Mouse (Mus musculus) inflammation-experienced regulatory T-cells, adult 6 months (primary cell): ENCODE measurements around the gene Fbxo41. TPM values are rescaled to one million over a fixed set of nuclear protein-coding genes. Genes with fewer than 3 reads are reported as not detected.
A peak's percentile ranks its signal among the peaks of the same experiment; 100 is the strongest.
"Not testable (repeated sequence)": the region's sequence is repeated elsewhere in the genome, so short reads cannot be mapped to it uniquely, and the experiment has no call there.

Source experiments
- ATAC-seq: one replicate; pipeline ENCODE4 v1.8.0; 2017
- polyA plus RNA-seq, 3 experiments: library from polyadenylated mRNA; unstranded; fragments of 100-300 nt; shearing (Covaris generic); gene quantifications; one replicate each; pipeline ENCODE4 v1.2.1; 2017

Gene Fbxo41
- polyA plus RNA-seq, 3 experiments from 2014 or later = 0.11 to 0.38 TPM; not detected in 1

GRCm38 (mm10) chr6:85490252-85490651, 12.5 kb downstream of the Fbxo41 start:
- ATAC-seq = no peak

GRCm38 (mm10) chr6:85489717-85490116, 13.1 kb downstream of the Fbxo41 start:
- ATAC-seq = no peak

DNA sequence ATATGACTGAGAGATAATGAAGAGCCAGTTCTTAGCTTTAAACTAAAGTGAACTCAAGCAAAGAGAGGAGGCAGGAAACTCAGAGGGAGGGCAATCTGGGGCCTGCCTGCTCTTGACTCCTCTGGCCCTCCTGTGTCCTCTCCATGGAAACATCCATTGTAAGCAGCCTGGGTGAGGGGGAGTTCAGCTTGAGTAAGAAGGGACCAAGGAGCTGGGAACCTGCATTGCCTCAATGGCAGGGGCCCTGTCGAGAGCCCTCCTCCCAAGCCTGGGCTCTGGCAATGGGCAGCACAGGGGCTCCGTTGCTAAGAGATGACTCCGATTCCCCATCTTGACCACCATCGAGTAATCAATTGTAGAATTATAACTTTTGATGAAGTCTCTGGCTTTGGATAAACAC, 14.3 kb downstream of the Fbxo41 start:
- ATAC-seq = no peak

DNA sequence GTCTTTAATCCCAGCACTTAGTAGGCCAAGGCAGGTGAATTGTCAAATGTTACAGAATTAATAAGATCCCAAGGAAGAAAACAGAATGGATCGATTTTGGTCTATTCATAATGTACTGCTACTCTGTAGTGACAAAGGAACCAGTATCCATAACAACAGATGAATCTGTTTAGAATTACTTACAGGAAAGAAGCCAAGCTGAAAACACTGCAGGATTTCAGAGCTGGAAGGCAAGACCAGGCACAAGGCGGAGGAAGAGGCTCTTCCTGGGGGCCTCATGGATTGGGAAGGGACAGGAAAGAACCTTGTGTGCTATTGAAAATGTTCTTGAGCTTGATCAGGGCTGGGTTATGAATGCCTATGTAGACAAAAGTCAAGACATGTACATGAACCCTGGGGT, 17.1 kb downstream of the Fbxo41 start:
- ATAC-seq = no peak

DNA sequence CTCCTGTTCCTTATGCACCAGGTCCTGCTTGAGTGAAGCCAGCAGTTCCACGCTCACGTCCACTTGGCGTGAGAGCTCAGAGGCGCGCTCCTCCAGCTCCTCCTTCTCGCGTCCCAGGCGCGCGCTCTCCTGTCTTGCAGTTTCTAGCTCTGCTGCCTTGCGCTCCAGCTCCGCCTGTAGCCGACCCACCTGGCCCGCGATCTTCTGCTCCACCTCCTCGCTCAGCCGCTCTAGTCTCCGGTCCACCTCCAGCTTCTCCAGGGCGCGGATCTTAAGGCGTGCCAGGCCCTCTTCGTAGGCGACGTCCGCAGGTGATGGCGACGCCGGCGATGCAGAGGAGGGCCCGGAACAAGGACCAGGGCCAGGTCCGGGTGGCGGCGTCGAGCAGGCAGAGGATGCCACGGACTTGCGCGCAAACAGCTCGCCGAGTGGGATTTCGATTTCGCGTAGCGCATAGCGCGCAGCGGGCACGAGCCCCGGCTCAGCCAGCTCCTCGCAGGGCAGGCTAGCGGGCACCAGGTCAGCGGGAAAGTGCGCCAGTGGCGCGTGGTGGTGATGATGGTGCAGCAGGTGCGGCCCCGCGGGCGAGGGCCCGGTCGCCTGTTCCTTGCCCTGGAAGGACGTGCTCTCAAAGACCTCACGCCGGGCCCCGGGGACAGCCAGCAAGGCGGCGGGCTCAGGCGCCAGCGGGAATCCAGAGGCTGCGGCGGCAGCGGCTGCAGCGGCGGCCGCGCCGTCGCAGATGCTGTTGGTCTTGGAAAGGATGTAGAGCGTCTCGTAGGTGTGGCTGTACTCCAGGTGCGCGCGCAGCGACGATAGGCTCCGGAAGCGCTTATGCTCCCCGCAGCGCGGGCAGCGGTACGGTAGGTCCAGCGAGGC, 18.7 kb downstream of the Fbxo41 start:
- peak; percentile 61 for ATAC-seq

DNA sequence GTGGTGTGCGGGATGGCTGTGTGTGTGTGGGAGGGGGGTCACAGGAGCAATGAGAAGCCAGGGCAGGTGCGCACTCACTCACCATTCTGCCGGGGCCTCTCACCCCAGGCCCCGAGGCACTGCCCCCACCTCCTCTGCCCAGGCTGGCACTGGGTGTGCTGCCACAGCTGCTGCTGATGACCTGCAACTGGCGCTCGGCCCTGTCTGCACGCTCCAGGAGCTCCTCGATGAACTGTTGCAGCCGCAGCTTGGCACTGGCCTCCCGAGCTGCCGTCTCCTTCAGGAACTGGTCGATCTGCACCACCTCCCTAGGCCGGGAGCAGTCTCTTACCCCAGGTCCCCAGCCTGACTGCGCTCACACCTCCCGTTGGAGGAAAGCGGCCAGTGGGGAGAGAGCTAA, 22.1 kb downstream of the Fbxo41 start:
- ATAC-seq = no peak

DNA sequence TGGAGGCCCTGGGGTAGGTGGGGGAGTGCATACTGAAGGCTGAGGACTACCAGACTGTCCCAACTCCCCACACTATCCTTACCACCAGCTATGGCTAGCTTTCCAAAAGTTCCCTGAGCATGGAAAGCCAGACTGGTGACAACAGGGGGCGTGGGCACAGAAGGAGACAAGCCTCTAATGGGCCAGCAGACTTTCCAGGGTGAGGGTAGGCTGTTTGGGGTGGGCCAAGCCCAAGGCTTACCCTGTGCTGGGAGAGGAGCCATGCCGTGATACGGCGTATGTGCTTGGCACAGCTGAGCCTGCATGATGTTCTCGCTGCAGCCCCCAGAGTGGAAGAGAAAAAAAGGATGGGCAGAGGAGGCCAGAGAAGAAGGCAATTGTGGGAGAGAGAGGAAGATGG, 22.8 kb downstream of the Fbxo41 start:
- no peak for ATAC-seq

DNA sequence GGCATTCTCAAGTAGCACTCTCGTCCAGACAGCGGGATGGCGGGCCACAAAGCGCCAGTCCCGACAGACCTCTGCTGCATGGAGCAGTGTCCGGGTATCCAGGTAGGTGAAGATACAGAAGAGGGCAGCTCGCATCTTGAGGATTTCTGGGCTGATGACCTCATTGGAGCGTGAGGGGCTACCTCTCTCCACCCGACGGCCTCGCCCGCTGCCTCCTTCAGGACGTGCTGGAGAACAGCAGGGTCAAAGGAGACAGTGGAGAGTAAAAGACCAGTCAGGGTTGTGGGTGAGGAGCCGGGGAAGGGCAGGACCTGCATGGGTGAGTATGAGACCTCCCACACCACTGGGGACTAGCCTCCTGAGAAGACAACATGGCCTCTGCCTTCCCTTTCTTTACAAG, 24.4 kb downstream of the Fbxo41 start:
- no peak for ATAC-seq

DNA sequence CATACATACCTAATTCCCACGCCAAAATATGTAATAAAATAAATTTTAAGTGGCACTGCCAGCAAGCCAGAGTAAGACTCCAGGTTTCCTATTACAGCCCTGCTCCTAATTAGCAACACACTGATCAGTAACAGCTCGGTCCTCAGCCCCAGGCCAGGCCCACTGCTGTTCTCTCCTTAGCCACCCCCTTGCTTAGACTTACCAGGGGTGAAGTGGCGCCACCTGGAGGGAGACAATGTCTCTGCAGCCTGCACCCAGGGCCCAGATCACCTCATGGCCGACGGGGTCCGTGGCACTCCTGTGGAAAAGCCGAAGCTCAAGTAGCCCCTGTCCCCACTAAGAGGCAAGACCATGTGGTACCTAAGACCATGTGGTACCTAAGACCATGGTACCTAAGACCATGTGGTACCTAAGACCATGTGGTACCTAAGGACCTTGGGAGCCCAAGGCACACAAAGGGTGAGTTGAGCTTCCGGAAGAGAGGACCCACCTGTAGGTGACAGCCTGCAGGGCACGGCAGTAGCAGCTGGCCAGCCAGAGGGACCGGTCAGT, 25.4 kb downstream of the Fbxo41 start:
- ATAC-seq = no peak

DNA sequence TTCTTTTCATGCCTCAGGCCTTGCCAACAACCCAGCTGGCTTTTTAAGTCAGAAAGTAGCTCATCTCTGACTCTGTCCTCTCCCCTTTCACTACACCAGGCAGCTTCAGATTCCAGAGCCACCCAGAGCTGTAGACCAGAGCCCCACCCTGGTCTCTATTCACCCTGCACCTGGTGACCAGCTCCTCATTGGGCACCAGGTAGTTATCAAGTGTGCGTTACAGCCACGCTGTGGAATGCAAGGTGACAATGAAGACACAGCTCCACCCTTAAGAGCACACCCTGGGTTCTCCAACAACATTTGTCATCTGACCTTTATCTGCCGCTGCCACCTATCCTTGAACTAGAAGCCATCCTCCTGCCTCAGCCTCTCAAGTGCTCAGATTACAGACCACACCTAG, 27.2 kb downstream of the Fbxo41 start:
- ATAC-seq = no peak

GRCm38 (mm10) chr6:85472542-85472941, 30.3 kb downstream of the Fbxo41 start:
- ATAC-seq = no peak

DNA sequence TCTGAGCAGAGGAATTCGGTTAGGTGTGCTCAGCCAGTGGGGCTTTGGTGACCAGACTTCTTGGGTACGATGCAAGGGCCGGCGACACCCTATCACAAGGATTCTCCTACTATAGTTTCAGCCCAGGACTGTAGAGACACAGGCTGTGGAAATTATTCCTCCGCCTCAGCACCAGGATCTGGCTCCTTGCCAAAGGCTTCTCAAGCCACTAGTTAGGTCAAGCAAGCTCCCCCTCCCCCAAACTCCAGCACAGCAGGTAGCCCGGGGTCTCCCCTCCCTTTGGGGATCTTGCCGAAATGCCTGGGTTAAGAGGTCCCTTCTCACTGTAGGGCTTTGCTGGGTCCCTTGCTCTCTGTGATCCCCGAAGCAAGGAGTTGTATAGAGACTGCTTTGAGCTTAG, 30.8 kb downstream of the Fbxo41 start:
- no peak for ATAC-seq

DNA sequence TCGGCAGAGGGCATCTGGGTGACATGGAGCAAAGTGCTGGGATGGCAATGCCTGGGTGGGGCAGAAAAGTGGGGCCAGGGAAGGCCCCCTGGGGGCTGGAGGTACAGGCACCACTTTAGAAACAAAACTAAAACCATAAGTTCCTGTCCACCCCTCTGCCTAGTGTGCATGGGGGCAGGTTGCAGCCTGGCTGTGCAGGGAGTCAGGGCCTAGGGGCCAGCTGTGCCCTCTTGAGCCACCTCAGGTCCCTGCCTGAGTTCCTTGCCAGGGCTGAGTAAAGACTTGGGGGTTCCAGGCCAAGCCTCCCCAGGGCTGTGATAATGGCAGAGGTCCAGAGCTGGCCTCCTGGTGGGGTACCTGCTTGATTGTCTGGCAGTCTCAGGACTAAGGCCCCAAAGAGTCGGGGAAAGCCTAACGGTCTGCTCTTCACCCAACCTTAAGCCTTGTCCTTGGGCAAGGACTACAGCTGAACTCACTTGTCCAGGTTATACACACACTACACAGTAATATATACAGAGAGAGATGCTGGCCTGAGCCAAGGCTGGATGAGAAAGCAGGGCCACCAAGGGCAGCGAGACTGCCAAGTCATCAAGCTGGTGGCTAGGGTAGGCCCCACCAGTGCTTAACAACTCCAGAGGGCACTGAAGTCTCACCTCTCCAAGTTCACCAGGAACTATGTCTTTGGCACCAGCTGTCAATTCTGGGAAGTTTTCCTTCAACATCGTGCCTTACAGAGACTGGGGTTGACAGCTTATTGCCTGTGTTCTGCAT, 32.9 kb downstream of the Fbxo41 start:
- ATAC-seq = no peak

DNA sequence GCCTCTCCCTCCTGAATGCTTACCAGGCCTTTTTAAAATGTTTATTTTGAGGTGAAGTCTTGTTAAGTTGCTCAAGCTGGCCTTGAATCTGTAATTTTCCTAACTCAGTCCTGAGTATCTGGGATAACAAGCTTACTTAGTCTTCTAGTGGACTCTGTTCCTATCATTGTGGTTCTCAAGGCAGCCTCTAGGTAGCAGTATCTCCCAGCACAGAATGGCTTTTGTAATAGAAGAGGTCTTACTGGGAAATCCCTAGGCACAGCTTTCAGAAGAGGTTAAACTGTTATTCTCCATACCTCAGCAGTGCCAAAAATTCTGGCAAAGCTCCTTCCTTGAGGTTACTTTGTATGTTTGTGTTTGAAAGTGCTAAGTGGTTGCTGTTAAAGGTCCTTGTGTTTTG, 37.4 kb downstream of the Fbxo41 start:
- no peak for ATAC-seq

DNA sequence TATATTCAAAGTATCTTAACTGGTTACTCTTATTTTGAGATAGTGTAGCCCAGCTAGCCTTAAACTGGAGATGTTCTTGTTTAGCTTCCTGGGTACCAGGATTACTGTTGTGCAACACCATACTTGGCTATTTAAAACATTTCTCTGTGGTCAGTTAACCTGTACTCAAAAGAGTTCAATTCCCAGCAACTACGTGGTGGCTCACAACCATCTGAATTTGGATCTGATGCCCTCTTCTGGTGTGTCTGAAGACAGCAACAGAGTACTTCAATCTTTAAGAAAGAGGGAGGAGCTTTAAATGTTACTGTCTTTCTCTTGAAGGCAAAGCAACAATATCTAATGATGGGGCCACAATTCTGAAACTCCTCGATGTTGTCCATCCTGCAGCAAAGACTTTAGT, 43.2 kb downstream of the Fbxo41 start:
- no peak for ATAC-seq

DNA sequence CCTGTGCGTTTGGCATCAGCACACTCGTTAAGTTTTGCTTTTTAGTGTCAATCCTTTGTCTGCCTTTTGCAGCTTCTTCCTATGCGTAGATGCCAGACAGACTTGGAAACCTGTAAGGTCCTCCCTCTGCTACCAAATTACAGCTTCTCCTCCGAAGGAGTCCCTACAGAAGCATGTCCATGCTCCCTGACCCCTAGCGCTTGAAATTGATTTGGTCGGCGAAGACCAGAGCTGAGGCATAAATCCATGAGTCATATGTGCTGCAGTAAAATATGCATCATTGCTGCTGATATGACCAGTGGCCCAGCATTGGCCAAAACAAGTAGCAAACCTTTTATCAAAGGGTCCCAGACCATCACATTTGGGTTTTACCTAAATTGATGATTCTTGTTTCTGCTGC, 50.0 kb downstream of the Fbxo41 start:
- no peak for ATAC-seq

DNA sequence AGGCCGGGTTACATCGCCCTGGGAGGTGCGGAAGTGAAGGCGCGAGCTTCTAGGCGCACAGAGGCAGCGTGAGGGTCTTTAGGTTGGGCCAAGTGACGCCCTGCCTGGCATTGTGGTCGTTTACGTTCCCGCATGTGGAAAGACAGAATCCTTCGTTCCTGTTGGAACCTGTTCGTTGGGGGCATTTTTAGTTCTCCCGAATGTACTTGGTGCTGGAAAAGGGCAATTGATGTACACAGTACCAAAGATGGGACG, 50.5 kb downstream of the Fbxo41 start:
- ATAC-seq = no peak

DNA sequence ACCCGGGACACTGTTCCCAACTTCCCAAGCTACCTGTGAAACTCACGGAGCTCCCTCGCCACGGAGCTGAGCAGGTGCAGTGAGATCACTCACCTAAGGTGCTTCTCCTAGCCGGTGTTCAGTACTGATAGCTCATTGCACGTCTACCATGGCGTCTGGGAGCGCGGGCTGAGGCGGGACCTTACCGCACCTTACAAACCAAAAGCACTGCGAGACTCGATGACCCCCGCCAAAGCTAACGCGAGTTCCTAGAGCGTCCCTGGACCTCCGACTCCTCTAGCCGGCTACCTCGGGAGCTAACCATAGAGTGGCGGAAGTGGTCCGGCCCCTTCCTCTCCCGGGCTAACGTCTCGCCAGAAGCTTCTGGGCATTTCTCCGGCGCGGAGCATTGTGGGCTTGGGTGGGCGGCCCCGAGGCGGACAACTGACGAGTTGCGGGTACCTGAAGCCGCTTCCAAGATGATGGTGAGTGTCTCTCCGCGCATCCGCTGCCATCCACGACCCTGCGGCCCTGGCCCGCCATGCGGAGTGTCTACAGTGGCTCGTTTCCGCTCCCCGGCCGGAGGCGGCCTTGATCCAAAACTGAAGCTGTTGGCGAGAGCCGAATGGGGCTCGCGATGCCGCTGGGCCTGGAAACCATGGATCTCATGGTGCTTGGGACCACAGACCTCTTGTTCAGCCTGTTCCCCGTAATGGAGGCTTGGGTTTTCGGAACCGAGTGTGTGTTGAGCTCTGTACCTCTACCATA, 51.0 kb downstream of the Fbxo41 start, which contains the start of gene Pradc1:
Gene Pradc1, minus strand, starts transcription at position 307 of the 747 bp plus-strand sequence.
- ATAC-seq = peak; percentile 60

DNA sequence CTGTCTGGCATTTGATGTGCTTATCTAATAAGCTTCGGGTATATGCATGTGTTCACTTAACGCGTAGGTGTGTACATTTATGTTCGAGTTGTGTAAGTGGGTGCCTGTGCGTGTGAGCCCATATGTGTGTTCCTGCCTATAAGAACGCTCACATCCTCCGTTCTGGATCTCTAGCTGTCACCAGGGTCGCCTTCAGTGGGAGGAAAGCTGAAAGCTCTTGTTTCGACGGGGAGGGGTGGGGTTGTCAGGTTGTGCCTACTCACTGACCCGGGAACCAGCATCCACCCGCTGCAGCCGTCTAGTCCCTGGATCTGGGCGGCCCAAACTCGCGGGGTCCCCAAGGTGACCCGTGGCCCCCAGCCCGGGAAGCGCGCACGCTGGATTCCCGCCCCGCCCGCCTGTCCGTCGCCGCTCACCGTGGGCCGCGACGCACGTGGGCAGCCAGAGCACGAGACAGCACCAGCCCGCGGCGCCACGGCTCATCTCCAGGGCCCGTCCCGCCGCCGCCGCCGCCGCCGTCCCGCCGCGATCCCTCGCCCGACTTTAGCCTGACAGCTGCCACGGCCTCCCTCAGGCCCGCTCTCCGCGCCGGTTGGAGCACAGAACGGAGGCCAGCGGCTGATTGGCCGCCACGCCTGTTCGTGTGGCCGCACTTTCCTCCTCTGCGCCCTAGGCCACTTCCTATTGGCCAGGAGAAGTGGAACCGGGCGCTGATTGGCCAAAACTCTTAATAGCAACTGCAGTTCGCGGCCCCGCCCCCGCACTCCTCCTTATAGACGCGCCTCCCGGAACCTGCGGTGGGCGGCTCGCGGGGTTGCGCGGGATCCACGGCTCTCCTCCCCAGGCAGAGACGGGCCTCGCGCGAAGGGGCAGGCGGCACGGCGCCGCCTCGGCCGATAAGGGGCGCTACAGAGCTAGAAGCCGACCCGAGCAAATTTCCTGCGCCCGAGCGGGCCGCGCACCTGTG, 51.8 kb downstream of the Fbxo41 start, which contains the start of gene Cct7:
Gene Cct7, plus strand, starts transcription at position 818 of the 967 bp plus-strand sequence.
- peak; percentile 84 for ATAC-seq

GRCm38 (mm10) chr6:85450140-85450539, 52.7 kb downstream of the Fbxo41 start:
- ATAC-seq = not testable (repeated sequence)

DNA sequence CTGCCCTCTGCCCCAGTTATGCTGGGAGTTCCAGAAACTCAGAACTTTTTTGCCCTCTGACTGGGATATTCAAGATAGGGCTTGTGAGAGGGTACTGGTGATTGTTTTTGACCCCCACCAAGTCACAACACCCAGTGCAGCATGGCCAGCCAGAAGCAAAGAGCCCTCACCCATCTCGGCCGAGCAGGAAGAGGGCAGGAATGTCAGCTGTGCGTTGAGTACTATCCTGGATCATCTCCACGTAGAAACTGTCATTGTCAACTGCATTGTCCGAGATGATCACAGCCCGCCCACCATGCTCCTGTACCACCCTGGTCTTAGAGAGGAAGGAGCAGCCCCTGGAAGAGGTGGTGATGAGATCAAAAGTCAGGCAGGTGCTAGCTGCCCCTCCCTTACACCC, 55.4 kb downstream of the Fbxo41 start:
- no peak for ATAC-seq

- no peak for ATAC-seq
These were observed 57.5 kb downstream of the Fbxo41 start for GRCm38 (mm10) chr6:85445286-85445685.
